Mouse (Mus musculus) left cerebral cortex, adult 2 months (tissue): ENCODE measurements around the gene Gm29776. TPM values are rescaled to one million over a fixed set of nuclear protein-coding genes. Genes with fewer than 3 reads are reported as not detected.

Source experiments
- DNase-seq, 2 experiments: peaks; one replicate each; pipeline ENCODE4 v3.0.0; 2021 to 2022; ENCODE audit warnings: low spot score in 2 of 2, mixed read lengths in 1 of 2; ENCODE audit errors: extremely low spot score in 1 of 2
- H3K27ac ChIP-seq: fragments of 200-600 bp; 2 replicates; pipeline ENCODE4 v1.8.1; 2022
- H3K4me3 ChIP-seq: fragments of 200-600 bp; 2 replicates; pipeline ENCODE4 v1.8.1; 2022
- CTCF ChIP-seq: fragments of 200-600 bp; IDR thresholded peaks from 2 replicates; pipeline ENCODE4 v1.8.1; 2022; ENCODE audit warnings: antibody characterized with exemption, mild to moderate bottlenecking, moderate library complexity
- intact Hi-C: fragments of 180-260 bp; cut with DNase I; formaldehyde crosslinking; loops from one replicate; pipeline ENCODE4 v1.15.1; 2025
- microRNA-seq, 2 experiments: library from miRNA; unstranded; fragments of <30 nt; microRNA quantifications; one replicate each; pipeline ENCODE4 v1.2.0; 2021
- total RNA-seq, 2 experiments: library from RNA; stranded (reverse); gene quantifications; 2 replicates each; pipeline ENCODE4 v1.2.3; 2021

Gene Gm29776
- total RNA-seq, 2 experiments from 2014 or later = not detected

GRCm38 (mm10) chr14:54646455-54646854, 52.2 kb downstream of the Gm29776 start:
- Histone ChIP-seq H3K27ac (no peak overlapping the region), H3K4me3 (no peak overlapping the region)
- intact Hi-C loops = no loop called here
- TF ChIP-seq CTCF = no peak
- no peak for DNase-seq

- intact Hi-C loops = loop anchor here (5.0 kb wide), 2 partner anchors 62 to 582 kb away; no protein-coding TSS in a partner anchor
- DNase-seq = no peak
- no peak for TF ChIP-seq CTCF
- Histone ChIP-seq H3K4me3 (no peak overlapping the region), H3K27ac (no peak overlapping the region)
Observed at GRCm38 (mm10) chr14:54644294-54644693, 54.3 kb downstream of the Gm29776 start.

- DNase-seq = no peak
- Histone ChIP-seq H3K27ac (no peak overlapping the region), H3K4me3 (no peak overlapping the region)
- intact Hi-C loops = loop anchor here (5.0 kb wide), 2 partner anchors 61 to 581 kb away; no protein-coding TSS in a partner anchor
- TF ChIP-seq CTCF = no peak
Observed at GRCm38 (mm10) chr14:54643011-54643410, 55.6 kb downstream of the Gm29776 start.

Small RNAs within 50 kb of the gene (microRNA-seq; reads per million reads assigned to microRNA genes)
- gene Mir6948 = 0 reads per million in 2 experiments

Other genes with a start within 250 kb of the Gm29776 start
- gene Lrp10, start 234.7 kb downstream of the Gm29776 start, total RNA-seq = 10 to 100 TPM; 18.9 to 25.0 TPM
- gene Rem2, start 222.7 kb downstream of the Gm29776 start, total RNA-seq = 1 to 10 TPM; 3.2 to 7.2 TPM
- 10 to 100 TPM; 46.5 to 48.3 TPM for gene Prmt5, start 181.3 kb downstream of the Gm29776 start, total RNA-seq
- 1 to 10 TPM; 2.2 to 2.7 TPM for gene Haus4, start 144.2 kb downstream of the Gm29776 start, total RNA-seq
- 1 to 10 TPM; 1.3 to 2.8 TPM for gene Ajuba, start 121.3 kb downstream of the Gm29776 start, total RNA-seq
- 1 to 10 TPM; 8.3 to 9.0 TPM for gene 4931414P19Rik, start 92.8 kb downstream of the Gm29776 start, total RNA-seq
- 100 to 1,000 TPM; 166 to 167 TPM for gene Psmb5, start 80.8 kb downstream of the Gm29776 start, total RNA-seq
- gene Psmb11, start 77.4 kb downstream of the Gm29776 start, total RNA-seq = not detected
- gene Gm17606, start 57.9 kb downstream of the Gm29776 start, total RNA-seq = not detected
- gene Cdh24, start 57.5 kb downstream of the Gm29776 start, total RNA-seq = 10 to 100 TPM in 1 of 2 experiments, 1 to 10 TPM in 1; 8.2 to 11.3 TPM
- gene 1700123O20Rik, start 12.6 kb downstream of the Gm29776 start, total RNA-seq = 10 to 100 TPM; 20.2 to 22.7 TPM
- gene Acin1, start 11.9 kb downstream of the Gm29776 start, total RNA-seq = 100 to 1,000 TPM; 200 to 232 TPM
- gene Cebpe, start 13.3 kb upstream of the Gm29776 start, total RNA-seq = not detected
- 10 to 100 TPM; 54.3 to 58.6 TPM for gene Slc7a8, start 83.1 kb upstream of the Gm29776 start, total RNA-seq
- not detected for gene Rnf212b, start 115.3 kb upstream of the Gm29776 start, total RNA-seq
- 10 to 100 TPM; 19.4 to 20.8 TPM for gene Homez, start 172.1 kb upstream of the Gm29776 start, total RNA-seq
- 10 to 100 TPM; 18.6 to 21.2 TPM for gene Ppp1r3e, start 178.7 kb upstream of the Gm29776 start, total RNA-seq
- gene Bcl2l2, start 184.5 kb upstream of the Gm29776 start, total RNA-seq = 100 to 1,000 TPM; 132 to 137 TPM
- gene Gm20521, start 184.6 kb upstream of the Gm29776 start, total RNA-seq = 1 to 10 TPM; 2.8 to 3.7 TPM
- 100 to 1,000 TPM; 247 to 267 TPM for gene Pabpn1, start 193.7 kb upstream of the Gm29776 start, total RNA-seq
- 100 to 1,000 TPM; 586 to 617 TPM for gene Slc22a17, start 214.3 kb upstream of the Gm29776 start, total RNA-seq
- gene Efs, start 227.3 kb upstream of the Gm29776 start, total RNA-seq = 1 to 10 TPM; 5.1 to 8.1 TPM
- gene Il25, start 233.9 kb upstream of the Gm29776 start, total RNA-seq = not detected
- 10 to 100 TPM; 46.5 to 53.5 TPM for gene Cmtm5, start 237.4 kb upstream of the Gm29776 start, total RNA-seq